Mouse (Mus musculus) bone marrow macrophage, adult 2 months (primary cell): Measurements from ENCODE around the gene Bbx.

Source experiments
- CTCF ChIP-seq: IDR thresholded peaks from 2 replicates; pipeline ENCODE4 v1.5.1; 2012; ENCODE audit warnings: low read depth, mild to moderate bottlenecking, low read length, moderate library complexity
- POLR2A ChIP-seq: IDR thresholded peaks from 2 replicates; pipeline ENCODE4 v1.6.1; 2012; ENCODE audit warnings: mild to moderate bottlenecking, low read depth, low read length, borderline replicate concordance

DNA sequence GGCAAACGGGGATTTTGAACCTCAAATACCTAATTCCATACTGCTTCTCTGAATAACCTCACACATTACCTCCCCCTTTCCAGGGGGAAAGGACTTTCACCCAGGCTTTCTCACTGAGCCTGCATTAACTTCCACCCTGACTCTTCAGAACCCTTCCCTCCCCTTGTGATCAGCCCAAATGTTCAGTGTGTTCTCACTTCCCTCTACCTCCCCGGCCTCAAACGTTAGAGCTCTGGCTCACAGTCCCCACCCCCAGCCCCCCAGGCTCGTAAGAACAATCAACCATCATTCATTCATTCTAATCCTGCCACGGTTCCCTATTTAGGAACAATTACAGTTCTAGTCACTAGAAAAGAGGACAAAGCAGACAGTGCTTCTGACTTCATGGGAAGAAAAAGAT is 58.5 kb downstream of the Bbx start:
- TF ChIP-seq POLR2A: no peak
- no peak for TF ChIP-seq CTCF
